In the genomic region with DNA sequence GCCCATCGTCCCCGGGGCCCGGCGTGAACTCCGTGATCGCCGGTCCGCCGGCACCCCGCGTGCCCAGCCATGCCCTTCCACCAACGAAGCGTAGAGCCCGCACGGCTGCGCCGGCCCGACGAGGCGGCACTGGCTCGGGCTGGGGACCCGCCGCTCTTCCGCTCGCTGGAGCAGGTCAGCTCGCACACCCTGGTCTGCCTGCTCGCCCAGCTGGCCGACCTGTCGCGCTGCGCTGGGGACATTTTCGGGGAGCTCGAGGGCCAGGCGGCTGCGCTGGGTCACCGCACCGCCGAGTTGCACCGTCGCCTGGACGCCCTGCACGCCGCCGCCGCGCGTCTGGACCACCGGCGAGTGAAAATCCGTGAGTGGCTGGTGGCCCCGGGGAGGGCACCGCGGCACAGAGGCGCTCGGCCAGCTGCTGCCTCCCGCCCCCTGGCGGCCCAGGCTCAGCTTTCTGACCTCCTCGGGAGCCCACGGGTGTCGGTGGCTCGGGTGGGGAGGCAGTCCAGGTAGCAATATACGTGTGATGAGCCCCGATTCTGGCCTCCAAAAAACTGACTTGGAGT, we compare ENCODE assay signal across 8 mouse cellular contexts. TPM values are rescaled to one million over a fixed set of nuclear protein-coding genes. Genes with fewer than 3 reads are reported as not detected.
DNase-seq lines count a peak whose midpoint lies in the region; ATAC-seq and TF ChIP-seq lines count a peak whose summit lies in the region.

A gene (plus strand): TSS at position 70 of the 566 bp plus-strand sequence.

- ATAC-seq in forebrain, postnatal 0 days, result peak; percentile 73
- peak; percentile 83 for ATAC-seq in lung, postnatal 0 days

- no peak for TF ChIP-seq EP300 in ES-Bruce4 (IDR thresholded peaks at IDR 0.05; ENCODE audit: insufficient read depth, low read depth, low read length)
- TF ChIP-seq EP300 in lung, postnatal 0 days (IDR thresholded peaks at IDR 0.05), result no peak

- WGBS in forebrain, postnatal 0 days, result under 1% methylated on average over 58 of the region's 63 CpGs
- 0% methylated on average over 61 of the region's 63 CpGs for WGBS in lung, postnatal 0 days

- H3K27me3 ChIP-seq in ES-Bruce4 (ENCODE audit: control insufficient read depth, insufficient read depth, low read length, poor library complexity, severe bottlenecking), result no peaks in the 10 kb centered on the region; the same call in 1 of the 2 replicates
- H3K27me3 ChIP-seq in forebrain, postnatal 0 days (ENCODE audit: insufficient read depth, low read length), result peaks cover 10% of the 10 kb centered on the region; the same call in 1 of the 2 replicates
- H3K27me3 ChIP-seq in lung, postnatal 0 days (replicated peaks; ENCODE audit: insufficient read depth, low read length), result 0 out of 2 replicates have a peak, but pooled peaks cover 3% of the 10 kb centered on the region

- H3K27ac ChIP-seq in ES-Bruce4 (ENCODE audit: insufficient read depth, low read length), result no peak within 1 kb of the TSS
- no peak within 1 kb of the TSS for H3K27ac ChIP-seq in forebrain, postnatal 0 days (ENCODE audit: low read depth, low read length)
- peak within 1 kb of the TSS; percentile 54 for H3K27ac ChIP-seq in lung, postnatal 0 days (ENCODE audit: low read length)

- H3K9ac ChIP-seq in ES-Bruce4 (ENCODE audit: low read depth, poor library complexity, severe bottlenecking), result peak within 1 kb of the TSS; percentile 83
- peak within 1 kb of the TSS; percentile 52 for H3K9ac ChIP-seq in forebrain, postnatal 0 days
- peak within 1 kb of the TSS; percentile 48 for H3K9ac ChIP-seq in lung, postnatal 0 days (replicated peaks; ENCODE audit: low read depth)

- no peaks in the 10 kb centered on the region for H3K9me3 ChIP-seq in ES-Bruce4 (replicated peaks; ENCODE audit: control insufficient read depth, insufficient read depth, low read length, poor library complexity, severe bottlenecking)
- no peaks in the 10 kb centered on the region for H3K9me3 ChIP-seq in forebrain, postnatal 0 days (ENCODE audit: low read length)
- H3K9me3 ChIP-seq in lung, postnatal 0 days (ENCODE audit: low read length), result no peaks in the 10 kb centered on the region

- no peaks in the 10 kb centered on the region for H3K36me3 ChIP-seq in ES-Bruce4 (ENCODE audit: control insufficient read depth, insufficient read depth, low read length, poor library complexity, severe bottlenecking)
- H3K36me3 ChIP-seq in forebrain, postnatal 0 days (ENCODE audit: insufficient read depth), result no peaks in the 10 kb centered on the region
- no peaks in the 10 kb centered on the region for H3K36me3 ChIP-seq in lung, postnatal 0 days (ENCODE audit: insufficient read depth, low read length)

- H3K4me1 ChIP-seq in ES-Bruce4 (ENCODE audit: control insufficient read depth, insufficient read depth, low read length), result no peaks in the 10 kb centered on the region
- H3K4me1 ChIP-seq in forebrain, postnatal 0 days (ENCODE audit: insufficient read depth), result no peaks in the 10 kb centered on the region
- no peaks in the 10 kb centered on the region for H3K4me1 ChIP-seq in lung, postnatal 0 days (ENCODE audit: insufficient read depth, low read depth, low read length)

- H3K4me2 ChIP-seq in forebrain, postnatal 0 days (ENCODE audit: low read depth), result peak within 1 kb of the TSS; percentile 99
- H3K4me2 ChIP-seq in lung, postnatal 0 days (replicated peaks; ENCODE audit: low read depth, low read length), result peak within 1 kb of the TSS; percentile 98

- peak; percentile 12 for DNase-seq in brain, adult 2 months (ENCODE audit: low read depth, low spot score)
- DNase-seq in forebrain, postnatal 0 days, result peak; percentile 46
- DNase-seq in heart, postnatal 4 days, result peak; percentile 74
- peak in 1 of 2 experiments; percentile 23 for DNase-seq in layer of hippocampus, adult 8-10 months (ENCODE audit: low spot score in 2 of 2)
- peak; percentile 68 for DNase-seq in lung, postnatal 0 days (ENCODE audit: low spot score)
- DNase-seq in retina, postnatal 1 day, result peak; percentile 82
- DNase-seq in urinary bladder, postnatal 14 days (ENCODE audit: low spot score), result peak; percentile 72

- TF ChIP-seq CTCF in ES-Bruce4 (IDR thresholded peaks at IDR 0.05; ENCODE audit: low read depth, low read length), result peak; percentile 40
- peak; percentile 52 for TF ChIP-seq CTCF in forebrain, postnatal 0 days (IDR thresholded peaks at IDR 0.05; ENCODE audit: low read depth)
- TF ChIP-seq CTCF in lung, postnatal 0 days (IDR thresholded peaks at IDR 0.05), result peak; percentile 73

- no peak for TF ChIP-seq POLR2A in ES-Bruce4 (IDR thresholded peaks at IDR 0.05; ENCODE audit: insufficient read depth, low read length)

- H3K4me3 ChIP-seq in ES-Bruce4 (ENCODE audit: low read depth, low read length), result peak within 1 kb of the TSS; percentile 72
- peak within 1 kb of the TSS; percentile 60 for H3K4me3 ChIP-seq in forebrain, postnatal 0 days (ENCODE audit: low read depth, low read length)
- H3K4me3 ChIP-seq in lung, postnatal 0 days (ENCODE audit: low read depth, low read length), result peak within 1 kb of the TSS; percentile 72

RNA-seq across cellular contexts. Expression of the gene that starts here (rescaled TPM):
- 26.9 and 28.1 TPM in 2 replicates for polyA plus RNA-seq in ES-Bruce4 (2011; ENCODE audit: insufficient read depth, insufficient read length, low read depth, missing spikeins)
- 12.2 and 22.0 TPM in 2 replicates for total RNA-seq in forebrain, postnatal 0 days (2014; rRNA removed)
- 8.0 and 8.9 TPM in 2 replicates for polyA plus RNA-seq in forebrain, postnatal 0 days (2015; fragmentation: Nextera tagmentation; extraction: Ambion mirVana)
- 10 to 100 TPM; 29.3 to 37.9 TPM for total RNA-seq in heart, postnatal 4 days (2021)
- total RNA-seq in layer of hippocampus, adult 8-10 months (2022), result 10 to 100 TPM; 40.7 to 45.2 (median 41.2) TPM
- polyA plus RNA-seq in lung, postnatal 0 days (2015; fragmentation: Nextera tagmentation; extraction: Ambion mirVana), result 1.9 and 3.0 TPM in 2 replicates
